Mouse (Mus musculus) MEL (cell line): ENCODE data around the gene Sumf1. TPM values are rescaled to one million over a fixed set of nuclear protein-coding genes. Genes with fewer than 3 reads are reported as not detected.

ENCODE experiments used
- DNase-seq: peaks from one replicate; pipeline ENCODE4 v3.0.0; 2011; ENCODE audit warnings: low read depth, low spot score
- H3K27ac ChIP-seq: 2 replicates; pipeline ENCODE4 v1.5.1; 2012; ENCODE audit warnings: low read depth, mild to moderate bottlenecking, control low read depth, low read length, moderate library complexity; ENCODE audit not compliant: control insufficient read depth
- H3K27me3 ChIP-seq, 2 experiments: fragments of 150-350 bp in 1 of 2; sonication (generic) in 1 of 2; 2 replicates each; pipeline ENCODE4 v1.6.1; 2012; ENCODE audit warnings: low read length in 2 of 2, mild to moderate bottlenecking in 2 of 2, improper control_type of control experiment in 1 of 2, moderate library complexity in 1 of 2; ENCODE audit not compliant: insufficient read depth in 2 of 2, control insufficient read depth in 1 of 2
- H3K36me3 ChIP-seq, 2 experiments: 2 replicates each; pipeline ENCODE4 v1.6.1; 2012 to 2014; ENCODE audit warnings: low read length in 2 of 2, improper control_type of control experiment in 1 of 2, inconsistent platforms in 1 of 2, mild to moderate bottlenecking in 1 of 2; ENCODE audit not compliant: insufficient read depth in 2 of 2, control insufficient read depth in 1 of 2
- H3K4me1 ChIP-seq, 2 experiments: fragments of 150-350 bp in 1 of 2; sonication (generic) in 1 of 2; 2 replicates each; pipeline ENCODE4 v1.6.1; 2012; ENCODE audit warnings: low read length in 2 of 2, improper control_type of control experiment in 1 of 2, mild to moderate bottlenecking in 1 of 2; ENCODE audit not compliant: insufficient read depth in 2 of 2, control insufficient read depth in 1 of 2
- H3K4me3 ChIP-seq, 2 experiments: fragments of 150-350 bp in 1 of 2; sonication (generic) in 1 of 2; 2 replicates each; pipeline ENCODE4 v1.5.1; 2012; ENCODE audit warnings: low read depth in 2 of 2, low read length in 2 of 2, mild to moderate bottlenecking in 2 of 2, moderate library complexity in 2 of 2, control low read depth in 1 of 2, improper control_type of control experiment in 1 of 2; ENCODE audit not compliant: control insufficient read depth in 1 of 2, insufficient read depth in 1 of 2
- H3K79me2 ChIP-seq: 2 replicates; pipeline ENCODE4 v1.6.1; 2012; ENCODE audit warnings: mild to moderate bottlenecking, low read length, moderate library complexity; ENCODE audit not compliant: control insufficient read depth, poor library complexity, insufficient read depth
- H3K9ac ChIP-seq: 2 replicates; pipeline ENCODE4 v1.6.1; 2012; ENCODE audit warnings: low read depth, mild to moderate bottlenecking, control low read depth, low read length, moderate library complexity; ENCODE audit not compliant: control insufficient read depth, poor library complexity, severe bottlenecking
- H3K9me3 ChIP-seq: fragments of 150-350 bp; sonication (generic); replicated peaks from 2 replicates; pipeline ENCODE4 v1.6.1; 2012; ENCODE audit warnings: mild to moderate bottlenecking, low read length, improper control_type of control experiment, moderate library complexity; ENCODE audit not compliant: insufficient read depth
- CHD2 ChIP-seq: IDR thresholded peaks from 2 replicates; pipeline ENCODE4 v1.6.1; 2011; ENCODE audit warnings: low read length, improper control_type of control experiment
- ELF1 ChIP-seq: IDR thresholded peaks from 2 replicates; pipeline ENCODE4 v1.6.1; 2014; ENCODE audit warnings: low read depth, mild to moderate bottlenecking, inconsistent platforms, low read length, improper control_type of control experiment, moderate library complexity
- ETS1 ChIP-seq: IDR thresholded peaks from 2 replicates; pipeline ENCODE4 v1.6.1; 2012; ENCODE audit warnings: low read depth, mild to moderate bottlenecking, inconsistent platforms, low read length, improper control_type of control experiment, moderate library complexity
- GABPA ChIP-seq: IDR thresholded peaks from 2 replicates; pipeline ENCODE4 v1.6.1; 2012; ENCODE audit warnings: low read depth, mild to moderate bottlenecking, inconsistent platforms, low read length, improper control_type of control experiment, moderate library complexity
- MAX ChIP-seq: IDR thresholded peaks from 2 replicates; pipeline ENCODE4 v1.6.1; 2011; ENCODE audit warnings: low read length, improper control_type of control experiment
- MYC ChIP-seq: IDR thresholded peaks from 2 replicates; pipeline ENCODE4 v1.6.1; 2011; ENCODE audit warnings: low read depth, mild to moderate bottlenecking, low read length, improper control_type of control experiment, moderate library complexity
- SIN3A ChIP-seq: IDR thresholded peaks from 2 replicates; pipeline ENCODE4 v1.6.1; 2012; ENCODE audit warnings: low read length, improper control_type of control experiment, inconsistent platforms
- TAL1 ChIP-seq: IDR thresholded peaks from 2 replicates; pipeline ENCODE4 v1.6.1; 2012; ENCODE audit warnings: mild to moderate bottlenecking, inconsistent platforms, low read length, moderate library complexity, mixed read lengths
- USF1 ChIP-seq: IDR thresholded peaks from 2 replicates; pipeline ENCODE4 v1.6.1; 2014; ENCODE audit warnings: low read depth, mild to moderate bottlenecking, inconsistent platforms, low read length, improper control_type of control experiment, moderate library complexity
- USF2 ChIP-seq, 2 experiments: IDR thresholded peaks; 2 replicates each; pipeline ENCODE4 v1.6.1; 2011 to 2012; ENCODE audit warnings: improper control_type of control experiment in 2 of 2, low read length in 2 of 2, borderline replicate concordance in 1 of 2, inconsistent platforms in 1 of 2, low read depth in 1 of 2, mild to moderate bottlenecking in 1 of 2; ENCODE audit not compliant: insufficient read depth in 1 of 2
- ZMIZ1 ChIP-seq: IDR thresholded peaks from 2 replicates; pipeline ENCODE4 v1.6.1; 2012; ENCODE audit warnings: low read depth, mild to moderate bottlenecking, inconsistent platforms, low read length, improper control_type of control experiment, moderate library complexity
- polyA plus RNA-seq, 2 experiments: library from polyadenylated mRNA; stranded (reverse) in 1 of 2; unstranded in 1 of 2; fragments of >175 nt in 1 of 2; fragments of >200 nt in 1 of 2; gene quantifications; 2 replicates each; pipeline versions ENCODE4 v1.2.1 to v1.2.4; 2012; ENCODE audit warnings: low replicate concordance in 2 of 2, low read depth in 1 of 2; ENCODE audit not compliant: insufficient read length in 2 of 2, insufficient read depth in 1 of 2, missing spikeins in 1 of 2
- total RNA-seq: library from RNA; depleted of rRNA; stranded (reverse); fragments of 300-350 nt; gene quantifications from 2 replicates; pipeline ENCODE4 v1.2.3, GENCODE M21; 2012

Gene Sumf1
- total and polyA plus RNA-seq, 3 experiments = 9.4 to 11.2 TPM; not detected in 1

- H3K4me1 ChIP-seq = 0 out of 4 replicates have a peak, but pooled peaks cover 0 to 3% of the 10 kb centered on the region in 2 experiments
- H3K4me3 ChIP-seq = no peak overlapping the region
- TF ChIP-seq TAL1 (no peak), SIN3A (no peak), USF1 (no peak), MYC (no peak), CHD2 (no peak), GABPA (no peak), ETS1 (no peak), ELF1 (no peak), MAX (no peak)
- no peaks in the 10 kb centered on the region; a peak in 1 of 4 replicates for H3K36me3 ChIP-seq
- H3K9me3 ChIP-seq = no peaks in the 10 kb centered on the region
- H3K27me3 ChIP-seq = no peaks in the 10 kb centered on the region
- DNase-seq = no peak
- H3K9ac ChIP-seq = no peak overlapping the region
- H3K27ac ChIP-seq = no peak overlapping the region
- no peaks in the 10 kb centered on the region for H3K79me2 ChIP-seq
Measured at GRCm38 (mm10) chr6:108149235-108149634, 36.1 kb downstream of the Sumf1 start.

DNA sequence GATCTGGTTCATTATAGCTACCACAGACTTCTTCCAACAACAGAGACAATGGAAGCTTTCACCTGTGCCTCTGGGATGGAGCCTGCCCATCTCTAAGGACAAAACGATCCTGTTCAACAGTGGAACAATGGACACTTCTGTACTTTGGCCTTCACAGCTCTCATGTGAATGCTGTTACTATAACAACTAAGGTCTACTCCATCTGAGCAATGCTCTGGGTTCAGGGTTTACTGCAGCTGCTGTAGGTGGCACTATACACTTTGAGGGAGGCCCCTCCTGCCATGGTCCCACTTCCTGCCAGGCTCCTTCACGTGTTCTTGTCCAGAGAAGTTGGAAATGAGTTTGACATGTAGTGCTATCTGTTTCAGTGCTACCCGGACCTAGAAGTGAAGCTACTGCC, 36.9 kb downstream of the Sumf1 start:
- H3K27ac ChIP-seq = no peak overlapping the region
- H3K27me3 ChIP-seq = no peaks in the 10 kb centered on the region
- DNase-seq = no peak
- no peak overlapping the region for H3K9ac ChIP-seq
- H3K79me2 ChIP-seq = no peaks in the 10 kb centered on the region
- no peaks in the 10 kb centered on the region; a peak in 1 of 4 replicates for H3K36me3 ChIP-seq
- H3K4me3 ChIP-seq = no peak overlapping the region
- TF ChIP-seq SIN3A = no peak
- no peak for TF ChIP-seq USF2 (IDR thresholded peaks at IDR 0.05; ENCODE audit: borderline replicate concordance in 1 of 2, insufficient read depth in 1 of 2, low read depth in 1 of 2, low read length in 2 of 2)
- 0 out of 4 replicates have a peak, but pooled peaks cover 0 to 3% of the 10 kb centered on the region in 2 experiments for H3K4me1 ChIP-seq
- no peaks in the 10 kb centered on the region for H3K9me3 ChIP-seq

DNA sequence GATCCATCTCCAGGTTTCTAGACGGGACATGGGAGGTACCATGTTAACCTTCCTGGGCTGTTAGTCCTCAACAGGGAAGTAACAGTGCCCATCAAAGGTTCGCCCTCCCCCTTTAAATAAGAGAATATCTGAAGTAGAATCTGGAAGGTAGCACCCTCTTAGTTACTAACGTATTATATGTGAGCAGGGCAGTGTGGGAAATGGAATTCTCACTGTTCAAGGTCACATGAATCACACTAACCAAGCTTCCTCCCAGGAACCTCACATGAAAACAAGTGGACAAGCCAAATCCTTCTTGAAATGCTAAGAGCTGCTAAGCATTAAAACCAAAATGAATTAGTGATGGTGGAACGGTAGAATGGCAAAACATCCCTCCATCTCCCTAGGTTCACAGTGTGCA, 38.7 kb downstream of the Sumf1 start:
- H3K4me3 ChIP-seq = no peak overlapping the region
- no peaks in the 10 kb centered on the region for H3K4me1 ChIP-seq
- H3K27ac ChIP-seq = no peak overlapping the region
- no peak for TF ChIP-seq ZMIZ1
- TF ChIP-seq, all 39 proteins: peak for 0
- no peak for DNase-seq
- H3K36me3 ChIP-seq = no peaks in the 10 kb centered on the region; a peak in 1 of 4 replicates
- no peak overlapping the region for H3K9ac ChIP-seq
- H3K79me2 ChIP-seq = no peaks in the 10 kb centered on the region
- H3K9me3 ChIP-seq = no peaks in the 10 kb centered on the region
- no peaks in the 10 kb centered on the region for H3K27me3 ChIP-seq
